Mouse (Mus musculus) MEL (cell line): ENCODE measurements at regions not wholly inside any gene's neighbourhood (a gene's known extent, or its start where the extent isn't known, plus 50 kb on each side); places are given as distances from the start of the nearest gene placed in this dataset.

ENCODE experiments used
- CHD1 ChIP-seq: IDR thresholded peaks from 2 replicates; pipeline ENCODE4 v1.6.1; 2012; ENCODE audit warnings: low read depth, mild to moderate bottlenecking, inconsistent platforms, low read length, improper control_type of control experiment
- CTCF ChIP-seq, 3 experiments: IDR thresholded peaks in 2 of 3; conservative IDR thresholded peaks in 1 of 3; 2 replicates each; pipeline ENCODE4 v1.5.1; 2011 to 2012; ENCODE audit warnings: low read length in 3 of 3, low read depth in 2 of 3, mild to moderate bottlenecking in 2 of 3, improper control_type of control experiment in 1 of 3, inconsistent platforms in 1 of 3, mixed read lengths in 1 of 3, moderate library complexity in 1 of 3; ENCODE audit not compliant: control insufficient read depth in 1 of 3, insufficient read depth in 1 of 3, poor library complexity in 1 of 3, severe bottlenecking in 1 of 3
- JUND ChIP-seq: IDR thresholded peaks from 2 replicates; pipeline ENCODE4 v1.6.1; 2011; ENCODE audit warnings: low read depth, mild to moderate bottlenecking, improper control_type of control experiment, low read length
- MAFK ChIP-seq: IDR thresholded peaks from 2 replicates; pipeline ENCODE4 v1.6.1; 2011; ENCODE audit warnings: low read depth, mild to moderate bottlenecking, low read length, improper control_type of control experiment, borderline replicate concordance
- MXI1 ChIP-seq: IDR thresholded peaks from 2 replicates; pipeline ENCODE4 v1.6.1; 2011; ENCODE audit warnings: mild to moderate bottlenecking, low read depth, low read length, improper control_type of control experiment
- MYC ChIP-seq: IDR thresholded peaks from 2 replicates; pipeline ENCODE4 v1.6.1; 2011; ENCODE audit warnings: low read depth, mild to moderate bottlenecking, low read length, improper control_type of control experiment, moderate library complexity
- NRF1 ChIP-seq: IDR thresholded peaks from 2 replicates; pipeline ENCODE4 v1.6.1; 2014; ENCODE audit warnings: low read depth, mild to moderate bottlenecking, inconsistent platforms, low read length, improper control_type of control experiment, moderate library complexity; ENCODE audit not compliant: poor library complexity, insufficient read depth, severe bottlenecking
- POLR2A ChIP-seq, 2 experiments: IDR thresholded peaks; 2 replicates each; pipeline ENCODE4 v1.6.1; 2011 to 2012; ENCODE audit warnings: low read length in 2 of 2, mild to moderate bottlenecking in 2 of 2, control low read depth in 1 of 2, improper control_type of control experiment in 1 of 2, low read depth in 1 of 2, moderate library complexity in 1 of 2; ENCODE audit not compliant: control insufficient read depth in 1 of 2, insufficient read depth in 1 of 2, poor library complexity in 1 of 2
- POLR2AphosphoS5 ChIP-seq: IDR thresholded peaks from 2 replicates; pipeline ENCODE4 v1.6.1; 2012; ENCODE audit warnings: low read depth, borderline replicate concordance, mild to moderate bottlenecking, inconsistent platforms, low read length, moderate library complexity, mixed read lengths
- RCOR1 ChIP-seq: IDR thresholded peaks from 2 replicates; pipeline ENCODE4 v1.6.1; 2012; ENCODE audit warnings: low read depth, mild to moderate bottlenecking, inconsistent platforms, low read length, improper control_type of control experiment
- SMC3 ChIP-seq: IDR thresholded peaks from 2 replicates; pipeline ENCODE4 v1.6.1; 2011; ENCODE audit warnings: low read depth, low read length, improper control_type of control experiment
- USF1 ChIP-seq: IDR thresholded peaks from 2 replicates; pipeline ENCODE4 v1.6.1; 2014; ENCODE audit warnings: low read depth, mild to moderate bottlenecking, inconsistent platforms, low read length, improper control_type of control experiment, moderate library complexity

- TF ChIP-seq MYC (no peak), NRF1 (no peak), MXI1 (no peak), CTCF (IDR thresholded peaks at IDR 0.05 in 2 of 3, conservative IDR thresholded peaks at IDR 0.05 in 1 of 3; ENCODE audit: control insufficient read depth in 1 of 3, insufficient read depth in 1 of 3, low read depth in 2 of 3, low read length in 3 of 3, poor library complexity in 1 of 3, severe bottlenecking in 1 of 3) (no peak), POLR2A (IDR thresholded peaks at IDR 0.05; ENCODE audit: control insufficient read depth in 1 of 2, insufficient read depth in 1 of 2, low read depth in 1 of 2, low read length in 2 of 2, poor library complexity in 1 of 2) (no peak), USF1 (no peak), MAFK (no peak), CHD1 (no peak), JUND (no peak), RCOR1 (no peak), POLR2AphosphoS5 (no peak), SMC3 (no peak)
Measured at GRCm38 (mm10) chr1:76001124-76001523, 455.1 kb downstream of the Slc4a3 start.
